ENCODE assay signal across 11 mouse cellular contexts in genomic region chr15:10250784-10251183, GRCm38 (mm10).
"Had no signal": no experiment of that assay in that cellular context is flagged by ENCODE, and none has a peak within 500 bp of the region (broad histone marks: within the 10 kb centered on the region; RNA-seq: fewer than 3 reads in every experiment).

No protein-coding gene starts in this region.

- H3K4me1 ChIP-seq: intestine, embryonic 15.5 days; kidney, embryonic 15.5 days; limb, embryonic 15.5 days; liver, embryonic 12.5 days; midbrain, embryonic 13.5 days; neural tube, embryonic 15.5 days had no signal

- H3K9ac ChIP-seq: intestine, embryonic 15.5 days; kidney, embryonic 15.5 days; limb, embryonic 15.5 days; liver, embryonic 12.5 days; midbrain, embryonic 13.5 days; neural tube, embryonic 15.5 days had no signal

- DNase-seq: kidney, adult 18-20 months; layer of hippocampus, postnatal 36 days; right cerebral cortex, adult 18-20 months; right cerebral cortex, postnatal 25 days; thymus, postnatal 4 days had no signal

- H3K4me2 ChIP-seq: intestine, embryonic 15.5 days; kidney, embryonic 15.5 days; limb, embryonic 15.5 days; liver, embryonic 12.5 days; midbrain, embryonic 13.5 days; neural tube, embryonic 15.5 days had no signal

- H3K36me3 ChIP-seq: intestine, embryonic 15.5 days; kidney, embryonic 15.5 days; limb, embryonic 15.5 days; liver, embryonic 12.5 days; midbrain, embryonic 13.5 days; neural tube, embryonic 15.5 days had no signal

- H3K9me3 ChIP-seq: intestine, embryonic 15.5 days; kidney, embryonic 15.5 days; limb, embryonic 15.5 days; liver, embryonic 12.5 days; midbrain, embryonic 13.5 days; neural tube, embryonic 15.5 days had no signal

- H3K4me3 ChIP-seq: intestine, embryonic 15.5 days; kidney, embryonic 15.5 days; limb, embryonic 15.5 days; liver, embryonic 12.5 days; midbrain, embryonic 13.5 days; neural tube, embryonic 15.5 days had no signal

- H3K27me3 ChIP-seq: intestine, embryonic 15.5 days; kidney, embryonic 15.5 days; limb, embryonic 15.5 days; liver, embryonic 12.5 days; midbrain, embryonic 13.5 days; neural tube, embryonic 15.5 days had no signal

- ATAC-seq: intestine, embryonic 15.5 days; liver, embryonic 12.5 days; midbrain, embryonic 13.5 days had no signal

- H3K27ac ChIP-seq: intestine, embryonic 15.5 days; kidney, embryonic 15.5 days; limb, embryonic 15.5 days; liver, embryonic 12.5 days; midbrain, embryonic 13.5 days; neural tube, embryonic 15.5 days had no signal
